Mouse (Mus musculus): ENCODE measurements around the gene Ckap5. TPM values are rescaled to one million over a fixed set of nuclear protein-coding genes. Genes with fewer than 3 reads are reported as not detected.

The Ckap5 gene
- total and polyA plus RNA-seq, 2 experiments from 2014 or later, result 36.8 to 39.7 TPM

DNA sequence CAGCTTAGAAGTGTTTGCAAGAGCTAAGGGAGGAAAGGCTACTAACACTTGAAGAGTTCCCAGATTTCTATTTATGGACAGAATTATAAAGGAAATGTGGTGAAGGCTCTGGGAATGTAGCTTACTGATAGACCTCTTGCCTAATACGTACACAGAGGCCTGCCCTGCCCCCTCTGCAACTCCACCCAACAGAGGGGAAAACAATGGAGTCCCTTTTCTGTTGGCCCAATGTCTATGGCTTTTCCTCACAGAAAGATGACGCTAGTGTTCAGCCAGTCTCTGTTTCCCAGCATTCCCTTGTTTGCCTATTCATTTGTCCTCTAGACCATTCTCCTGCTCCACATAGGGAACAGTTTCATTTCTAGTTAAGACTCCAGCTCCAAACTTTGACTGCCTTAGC is 9.4 kb upstream of the Ckap5 start:
- H3K4me1 ChIP-seq (ENCODE audit: control insufficient read depth, insufficient read depth), result peaks cover 7% of the 10 kb centered on the region
- no peak overlapping the region for H3K4me2 ChIP-seq (ENCODE audit: low read depth, low read length)
- peak overlapping the region; percentile 60 for H3K27ac ChIP-seq (ENCODE audit: low read depth)
- DNase-seq (ENCODE audit: low spot score) (peak; percentile 55), ATAC-seq (ENCODE audit: insufficient read depth, low read depth) (peak; percentile 76)
- TF ChIP-seq EP300 (IDR thresholded peaks at IDR 0.05; ENCODE audit: low read depth) (no peak), CTCF (IDR thresholded peaks at IDR 0.05; ENCODE audit: low read depth) (no peak)
- peaks cover 9% of the 10 kb centered on the region for H3K36me3 ChIP-seq (replicated peaks; ENCODE audit: control insufficient read depth, insufficient read depth, low read length)
- no peaks in the 10 kb centered on the region for H3K27me3 ChIP-seq (ENCODE audit: control insufficient read depth, insufficient read depth, low read length)
- 20% methylated on average over 2 of the region's 2 CpGs for WGBS
- no peak overlapping the region for H3K4me3 ChIP-seq (ENCODE audit: low read depth, low read length)
- H3K9ac ChIP-seq (replicated peaks; ENCODE audit: low read depth, low read length), result no peak overlapping the region
- H3K9me3 ChIP-seq (replicated peaks; ENCODE audit: control insufficient read depth, low read length), result no peaks in the 10 kb centered on the region

DNA sequence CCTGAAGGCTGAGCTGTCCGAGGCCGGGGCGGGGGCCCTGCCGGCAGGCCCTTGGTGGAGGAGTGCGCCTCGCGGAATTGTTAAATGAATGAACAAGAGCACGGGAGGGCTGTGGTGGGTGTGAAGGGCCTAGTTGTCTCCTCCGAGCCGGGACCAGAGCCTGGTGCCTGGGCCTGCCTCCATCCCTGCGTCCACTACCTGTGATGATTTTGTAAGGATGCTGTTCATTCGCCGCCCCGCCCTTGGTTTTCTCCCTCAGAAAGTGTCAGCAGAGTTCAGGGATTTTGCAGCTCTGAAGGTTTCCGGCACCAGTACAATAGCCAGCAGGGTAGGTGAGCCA is 555 bp downstream of the Ckap5 start:
- Histone ChIP-seq H3K27me3 (ENCODE audit: control insufficient read depth, insufficient read depth, low read length) (no peaks in the 10 kb centered on the region), H3K4me1 (ENCODE audit: control insufficient read depth, insufficient read depth) (peaks cover 11% of the 10 kb centered on the region; the same call in 1 of the 2 replicates), H3K36me3 (replicated peaks; ENCODE audit: control insufficient read depth, insufficient read depth, low read length) (peaks cover 6% of the 10 kb centered on the region; the same call in 1 of the 2 replicates), H3K4me3 (ENCODE audit: low read depth, low read length) (peak overlapping the region; percentile 96), H3K27ac (ENCODE audit: low read depth) (peak overlapping the region; percentile 86), H3K9ac (replicated peaks; ENCODE audit: low read depth, low read length) (peak overlapping the region; percentile 96), H3K9me3 (replicated peaks; ENCODE audit: control insufficient read depth, low read length) (no peaks in the 10 kb centered on the region), H3K4me2 (ENCODE audit: low read depth, low read length) (peak overlapping the region; percentile 80)
- whole genome bisulfite sequencing, result under 1% methylated on average over 15 of the region's 15 CpGs
- ATAC-seq (ENCODE audit: insufficient read depth, low read depth), result peak; percentile 49
- TF ChIP-seq EP300 (IDR thresholded peaks at IDR 0.05; ENCODE audit: low read depth), result no peak
- no peak for TF ChIP-seq CTCF (IDR thresholded peaks at IDR 0.05; ENCODE audit: low read depth)
- DNase-seq (ENCODE audit: low spot score), result no peak

GRCm38 (mm10) chr2:91537588-91538205 is 11.1 kb downstream of the Ckap5 start:
- TF ChIP-seq CTCF (IDR thresholded peaks at IDR 0.05; ENCODE audit: low read depth) (peak; percentile 19), EP300 (IDR thresholded peaks at IDR 0.05; ENCODE audit: low read depth) (no peak)
- ATAC-seq (ENCODE audit: insufficient read depth, low read depth) (peak; percentile 99), DNase-seq (ENCODE audit: low spot score) (peak; percentile 94)
- H3K9me3 ChIP-seq (replicated peaks; ENCODE audit: control insufficient read depth, low read length), result no peaks in the 10 kb centered on the region
- H3K36me3 ChIP-seq (replicated peaks; ENCODE audit: control insufficient read depth, insufficient read depth, low read length), result no peaks in the 10 kb centered on the region
- H3K9ac ChIP-seq (replicated peaks; ENCODE audit: low read depth, low read length), result peak overlapping the region; percentile 36; the same call in 1 of the 2 replicates
- H3K4me3 ChIP-seq (ENCODE audit: low read depth, low read length), result peak overlapping the region; percentile 49
- H3K4me2 ChIP-seq (ENCODE audit: low read depth, low read length), result peak overlapping the region; percentile 65
- H3K27ac ChIP-seq (ENCODE audit: low read depth), result peak overlapping the region; percentile 79
- WGBS, result under 1% methylated on average over 17 of the region's 17 CpGs
- peaks cover 13% of the 10 kb centered on the region for H3K4me1 ChIP-seq (ENCODE audit: control insufficient read depth, insufficient read depth)
- H3K27me3 ChIP-seq (ENCODE audit: control insufficient read depth, insufficient read depth, low read length), result no peaks in the 10 kb centered on the region

DNA sequence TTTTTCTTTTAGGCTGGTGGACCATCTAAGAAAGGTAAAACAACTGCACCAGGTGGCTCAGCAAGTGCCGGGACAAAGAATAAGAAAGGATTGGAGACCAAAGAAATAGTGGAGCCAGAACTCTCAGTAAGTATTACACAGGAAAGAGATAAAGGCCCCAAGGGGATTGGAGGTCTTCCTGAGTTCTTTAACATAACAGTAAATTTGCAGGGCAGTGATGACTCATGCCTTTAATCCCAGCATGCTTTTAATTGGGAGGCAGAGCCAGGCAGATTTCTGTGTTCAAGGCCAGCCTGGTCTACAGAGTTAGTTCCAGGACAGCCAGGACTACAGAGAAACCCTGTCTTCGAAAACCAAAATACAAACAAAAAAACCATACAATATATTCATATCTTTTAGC is 41.6 kb downstream of the Ckap5 start:
- H3K27ac ChIP-seq (ENCODE audit: low read depth), result no peak overlapping the region
- DNase-seq (ENCODE audit: low spot score) (no peak), ATAC-seq (ENCODE audit: insufficient read depth, low read depth) (no peak)
- peaks cover 81% of the 10 kb centered on the region for H3K36me3 ChIP-seq (replicated peaks; ENCODE audit: control insufficient read depth, insufficient read depth, low read length)
- no peaks in the 10 kb centered on the region for H3K27me3 ChIP-seq (ENCODE audit: control insufficient read depth, insufficient read depth, low read length)
- no peaks in the 10 kb centered on the region for H3K9me3 ChIP-seq (replicated peaks; ENCODE audit: control insufficient read depth, low read length)
- WGBS, result 85% methylated on average over 2 of the region's 2 CpGs
- no peak overlapping the region for H3K4me2 ChIP-seq (ENCODE audit: low read depth, low read length)
- H3K4me3 ChIP-seq (ENCODE audit: low read depth, low read length), result no peak overlapping the region
- no peak overlapping the region for H3K9ac ChIP-seq (replicated peaks; ENCODE audit: low read depth, low read length)
- no peaks in the 10 kb centered on the region for H3K4me1 ChIP-seq (ENCODE audit: control insufficient read depth, insufficient read depth)
- TF ChIP-seq EP300 (IDR thresholded peaks at IDR 0.05; ENCODE audit: low read depth) (no peak), CTCF (IDR thresholded peaks at IDR 0.05; ENCODE audit: low read depth) (no peak)

GRCm38 (mm10) chr2:91580894-91581293 is 54.3 kb downstream of the Ckap5 start:
- ATAC-seq (ENCODE audit: insufficient read depth, low read depth) (no peak), DNase-seq (ENCODE audit: low spot score) (no peak)
- Histone ChIP-seq H3K9ac (replicated peaks; ENCODE audit: low read depth, low read length) (no peak overlapping the region), H3K27me3 (ENCODE audit: control insufficient read depth, insufficient read depth, low read length) (no peaks in the 10 kb centered on the region), H3K27ac (ENCODE audit: low read depth) (no peak overlapping the region), H3K36me3 (replicated peaks; ENCODE audit: control insufficient read depth, insufficient read depth, low read length) (peaks cover 70% of the 10 kb centered on the region), H3K4me2 (ENCODE audit: low read depth, low read length) (no peak overlapping the region), H3K4me1 (ENCODE audit: control insufficient read depth, insufficient read depth) (no peaks in the 10 kb centered on the region), H3K4me3 (ENCODE audit: low read depth, low read length) (no peak overlapping the region), H3K9me3 (replicated peaks; ENCODE audit: control insufficient read depth, low read length) (no peaks in the 10 kb centered on the region)
- no peak for TF ChIP-seq CTCF (IDR thresholded peaks at IDR 0.05; ENCODE audit: low read depth)
- TF ChIP-seq EP300 (IDR thresholded peaks at IDR 0.05; ENCODE audit: low read depth), result no peak
- 86% methylated on average over 1 of the region's 1 CpGs for WGBS

DNA sequence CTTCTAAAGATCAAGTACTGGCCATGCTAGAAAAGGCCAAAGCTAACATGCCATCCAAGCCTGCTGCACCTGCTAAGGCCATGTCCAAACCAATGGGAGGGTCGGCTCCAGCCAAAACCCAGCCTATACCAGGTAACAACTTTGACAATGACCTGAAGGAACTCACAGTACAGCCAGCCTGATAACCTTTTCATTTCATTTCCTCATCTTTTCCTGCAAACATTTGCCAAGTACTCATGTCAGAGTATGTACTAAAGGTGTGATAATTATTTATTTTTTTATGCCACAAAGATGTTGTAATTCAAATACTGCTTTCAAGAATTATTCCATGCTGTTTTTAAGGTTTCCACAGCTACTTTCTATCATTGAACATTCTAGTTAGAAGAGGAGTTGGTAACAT is 59.7 kb downstream of the Ckap5 start:
- Histone ChIP-seq H3K9me3 (replicated peaks; ENCODE audit: control insufficient read depth, low read length) (no peaks in the 10 kb centered on the region), H3K27me3 (ENCODE audit: control insufficient read depth, insufficient read depth, low read length) (no peaks in the 10 kb centered on the region), H3K27ac (ENCODE audit: low read depth) (no peak overlapping the region), H3K36me3 (replicated peaks; ENCODE audit: control insufficient read depth, insufficient read depth, low read length) (peaks cover 65% of the 10 kb centered on the region), H3K9ac (replicated peaks; ENCODE audit: low read depth, low read length) (no peak overlapping the region), H3K4me3 (ENCODE audit: low read depth, low read length) (no peak overlapping the region), H3K4me2 (ENCODE audit: low read depth, low read length) (no peak overlapping the region), H3K4me1 (ENCODE audit: control insufficient read depth, insufficient read depth) (no peaks in the 10 kb centered on the region)
- WGBS, result 81% methylated on average over 1 of the region's 1 CpGs
- ATAC-seq (ENCODE audit: insufficient read depth, low read depth) (no peak), DNase-seq (ENCODE audit: low spot score) (no peak)
- TF ChIP-seq CTCF (IDR thresholded peaks at IDR 0.05; ENCODE audit: low read depth) (no peak), EP300 (IDR thresholded peaks at IDR 0.05; ENCODE audit: low read depth) (no peak)

All from heart, postnatal 0 days (tissue).